Mouse (Mus musculus) mature B cell (primary cell): ENCODE results near the gene Fam160a1.

Experiments used
- in situ Hi-C: fragments of 300-500 bp; cut with MboI; formaldehyde crosslinking; loops from 2 replicates; pipeline ENCODE4 v1.14.3; 2019

Fam160a1 gene

GRCm38 (mm10) chr3:85634389-85635125 is 182.5 kb downstream of the Fam160a1 start:
- in situ Hi-C loops: no loop called here

GRCm38 (mm10) chr3:85633733-85634132 is 183.4 kb downstream of the Fam160a1 start:
- in situ Hi-C loops: no loop called here

GRCm38 (mm10) chr3:85629895-85630510 is 187.1 kb downstream of the Fam160a1 start:
- in situ Hi-C loops: no loop called here

GRCm38 (mm10) chr3:85619751-85620150 is 197.3 kb downstream of the Fam160a1 start:
- in situ Hi-C loops: no loop called here

GRCm38 (mm10) chr3:85619345-85619744 is 197.7 kb downstream of the Fam160a1 start:
- in situ Hi-C loops: no loop called here

GRCm38 (mm10) chr3:85618885-85619284 is 198.2 kb downstream of the Fam160a1 start:
- in situ Hi-C loops: no loop called here

GRCm38 (mm10) chr3:85616389-85616788 is 200.7 kb downstream of the Fam160a1 start:
- in situ Hi-C loops: no loop called here
